Comparison of ENCODE assay signal across 8 mouse cellular contexts in the genomic region with DNA sequence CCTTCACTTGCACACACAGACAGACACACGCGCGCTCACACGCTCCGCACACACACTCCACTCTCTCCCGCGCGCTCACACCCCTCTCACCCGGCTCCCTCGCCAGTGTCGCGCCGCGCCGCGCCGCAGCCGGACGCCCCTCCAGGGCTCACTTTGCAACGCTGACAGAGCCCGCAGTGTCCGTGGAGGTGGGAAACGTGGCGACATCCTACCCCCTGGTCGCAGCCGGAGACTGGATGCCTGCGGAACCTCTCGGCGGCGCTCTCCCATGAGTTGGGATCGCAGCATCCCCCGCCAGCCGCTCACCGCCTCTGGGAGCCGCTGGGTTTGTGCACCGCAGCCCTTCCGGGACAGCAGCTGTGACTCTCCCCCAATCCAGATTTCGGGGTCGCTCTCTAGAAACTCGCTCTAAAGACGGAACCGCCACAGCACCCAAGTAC. TPM values are rescaled to one million over a fixed set of nuclear protein-coding genes. Genes with fewer than 3 reads are reported as not detected.
DNase-seq lines count a peak whose midpoint lies in the region; ATAC-seq and TF ChIP-seq lines count a peak whose summit lies in the region.

No protein-coding gene starts in this region.

- peaks cover 6% of the 10 kb centered on the region; the same call in 1 of the 2 replicates for H3K4me1 ChIP-seq in lung, embryonic 14.5 days (ENCODE audit: insufficient read depth)
- no peaks in the 10 kb centered on the region; the same call in 1 of the 2 replicates for H3K4me1 ChIP-seq in bone marrow, adult 2 months (ENCODE audit: control insufficient read depth, insufficient read depth, low read length)
- peaks cover 36% of the 10 kb centered on the region for H3K4me1 ChIP-seq in kidney, embryonic 16.5 days (ENCODE audit: insufficient read depth, low read length)
- H3K4me1 ChIP-seq in midbrain, postnatal 0 days (ENCODE audit: insufficient read depth, low read length) = peaks cover 16% of the 10 kb centered on the region; the same call in 1 of the 2 replicates

- no peaks in the 10 kb centered on the region for H3K36me3 ChIP-seq in lung, embryonic 14.5 days (ENCODE audit: insufficient read depth)
- no peaks in the 10 kb centered on the region for H3K36me3 ChIP-seq in kidney, embryonic 16.5 days (ENCODE audit: insufficient read depth, low read length)
- no peaks in the 10 kb centered on the region for H3K36me3 ChIP-seq in midbrain, postnatal 0 days (ENCODE audit: insufficient read depth, low read length)

- H3K27ac ChIP-seq in lung, embryonic 14.5 days (ENCODE audit: low read depth) = no peak overlapping the region
- H3K27ac ChIP-seq in bone marrow, adult 2 months (ENCODE audit: control insufficient read depth, insufficient read depth, low read depth, low read length, poor library complexity) = peak overlapping the region; percentile 34; the same call in 1 of the 2 replicates
- no peak overlapping the region for H3K27ac ChIP-seq in kidney, embryonic 16.5 days (ENCODE audit: low read length)
- H3K27ac ChIP-seq in midbrain, postnatal 0 days (ENCODE audit: low read depth, low read length) = no peak overlapping the region

- intact Hi-C loops in gastrocnemius, postnatal 14 days (cut with DNase I; ENCODE audit: low total_unique reads) = loop anchor here (5.0 to 10.0 kb wide), 2 partner anchors 87 to 460 kb away; no protein-coding TSS in a partner anchor

- under 1% methylated on average over 42 of the region's 42 CpGs for WGBS in lung, embryonic 14.5 days
- WGBS in bone marrow, adult 2 months = under 1% methylated on average over 42 of the region's 42 CpGs
- WGBS in kidney, embryonic 16.5 days = 1% methylated on average over 42 of the region's 42 CpGs
- under 1% methylated on average over 42 of the region's 42 CpGs for WGBS in midbrain, postnatal 0 days

- 0 out of 2 replicates have a peak, but pooled peaks have one; percentile 9 for TF ChIP-seq CTCF in lung, embryonic 14.5 days (IDR thresholded peaks at IDR 0.05; ENCODE audit: low read depth)
- no peak for TF ChIP-seq CTCF in bone marrow, adult 2 months (IDR thresholded peaks at IDR 0.05; ENCODE audit: control insufficient read depth, insufficient read depth, low read length)
- TF ChIP-seq CTCF in midbrain, postnatal 0 days (IDR thresholded peaks at IDR 0.05) = peak; percentile 34; the same call in 1 of the 2 replicates

- peak overlapping the region; percentile 65 for H3K9ac ChIP-seq in lung, embryonic 14.5 days
- peak overlapping the region; percentile 66 for H3K9ac ChIP-seq in kidney, embryonic 16.5 days (replicated peaks; ENCODE audit: low read length)
- H3K9ac ChIP-seq in midbrain, postnatal 0 days (replicated peaks; ENCODE audit: low read length, poor library complexity, severe bottlenecking) = peak overlapping the region; percentile 48

- DNase-seq in lung, embryonic 14.5 days = peak; percentile 47
- no peak for DNase-seq in lung, postnatal 4 days
- peak; percentile 28 for DNase-seq in gastrocnemius, postnatal 14 days
- no peak for DNase-seq in midbrain, postnatal 0 days (ENCODE audit: low spot score)
- DNase-seq in Muller cell, postnatal 12 days (ENCODE audit: inconsistent ontology term) = no peak
- no peak for DNase-seq in cerebellum, adult 11-12 months

- H3K9me3 ChIP-seq in lung, embryonic 14.5 days (ENCODE audit: low read depth, low read length) = no peaks in the 10 kb centered on the region
- H3K9me3 ChIP-seq in kidney, embryonic 16.5 days (ENCODE audit: low read length) = no peaks in the 10 kb centered on the region
- H3K9me3 ChIP-seq in midbrain, postnatal 0 days (ENCODE audit: low read length) = no peaks in the 10 kb centered on the region

- peak overlapping the region; percentile 64 for H3K4me3 ChIP-seq in lung, embryonic 14.5 days (ENCODE audit: low read depth, low read length)
- peak overlapping the region; percentile 84 for H3K4me3 ChIP-seq in bone marrow, adult 2 months (replicated peaks; ENCODE audit: control insufficient read depth, low read depth, low read length)
- H3K4me3 ChIP-seq in kidney, embryonic 16.5 days (ENCODE audit: low read length) = peak overlapping the region; percentile 67
- H3K4me3 ChIP-seq in midbrain, postnatal 0 days (ENCODE audit: low read depth, low read length) = peak overlapping the region; percentile 56

- peaks cover 51% of the 10 kb centered on the region for H3K27me3 ChIP-seq in lung, embryonic 14.5 days (ENCODE audit: insufficient read depth, low read length)
- H3K27me3 ChIP-seq in kidney, embryonic 16.5 days (ENCODE audit: insufficient read depth, low read length) = peaks cover 52% of the 10 kb centered on the region
- H3K27me3 ChIP-seq in midbrain, postnatal 0 days (ENCODE audit: insufficient read depth, low read length) = peaks cover 30% of the 10 kb centered on the region

- ATAC-seq in lung, embryonic 14.5 days (ENCODE audit: insufficient read depth) = no peak
- no peak for ATAC-seq in kidney, embryonic 16.5 days (ENCODE audit: low FRiP score, low TSS enrichment)
- no peak; the same call in 1 of the 2 replicates for ATAC-seq in midbrain, postnatal 0 days (ENCODE audit: low FRiP score)

- peak overlapping the region; percentile 100 for H3K4me2 ChIP-seq in lung, embryonic 14.5 days
- peak overlapping the region; percentile 100 for H3K4me2 ChIP-seq in kidney, embryonic 16.5 days (replicated peaks; ENCODE audit: low read depth, low read length)
- H3K4me2 ChIP-seq in midbrain, postnatal 0 days (ENCODE audit: low read depth, low read length, poor library complexity, severe bottlenecking) = peak overlapping the region; percentile 99

- no peak for TF ChIP-seq POLR2A in bone marrow, adult 2 months (IDR thresholded peaks at IDR 0.05; ENCODE audit: borderline replicate concordance, control insufficient read depth, low read depth, low read length)

RNA-seq across cellular contexts. Expression of a gene that starts 0.3 kb away (rescaled TPM):
- polyA plus RNA-seq in lung, embryonic 14.5 days (2014; fragmentation: Nextera tagmentation; extraction: Ambion mirVana) = 0.12 and 0.22 TPM in 2 replicates
- not detected in 2 replicates for polyA plus RNA-seq in bone marrow, adult 2 months (2011; ENCODE audit: insufficient read depth, insufficient read length, low replicate concordance, missing spikeins)
- 1 to 10 TPM; 2.4 to 6.2 TPM for total RNA-seq in gastrocnemius, postnatal 14 days (2021)
- polyA plus RNA-seq in kidney, embryonic 16.5 days (2015; fragmentation: Nextera tagmentation; extraction: Ambion mirVana) = 0.10 TPM in 1 of 2 replicates, not detected in the other
- 1.9 and 3.2 TPM in 2 replicates for total RNA-seq in midbrain, postnatal 0 days (2014; rRNA removed)
- 0.36 and 0.95 TPM in 2 replicates for polyA plus RNA-seq in midbrain, postnatal 0 days (2015; fragmentation: Nextera tagmentation; extraction: Ambion mirVana)

Comparison
In these comparisons a context has a peak if more than half of its experiments do, and no peak if none do; other contexts are left out.
1. DNase-seq: peak in lung, embryonic 14.5 days (single experiment) and gastrocnemius, postnatal 14 days (single experiment); none in lung, postnatal 4 days (0 of 2), midbrain, postnatal 0 days (single experiment), Muller cell, postnatal 12 days (single experiment) and cerebellum, adult 11-12 months (single experiment).
2. Peak in every context shown above with its lines, with median percentiles within 50 percentile points of each other: H3K4me2 ChIP-seq, H3K4me3 ChIP-seq and H3K9ac ChIP-seq.